Mouse (Mus musculus): ENCODE data around the gene Dpp6.

GRCm38 (mm10) chr5:27083762-27084161 lies 266.8 kb downstream of the Dpp6 start:
- no peak for TF ChIP-seq EP300 (IDR thresholded peaks at IDR 0.05; ENCODE audit: insufficient read depth, low read depth, low read length)
- TF ChIP-seq POLR2A (IDR thresholded peaks at IDR 0.05; ENCODE audit: insufficient read depth, low read depth, low read length), result no peak
- no peak for TF ChIP-seq CTCF (IDR thresholded peaks at IDR 0.05)
